Mouse (Mus musculus) embryo, embryonic 11 days (tissue): ENCODE results near the gene Cep57.
"Not testable (repeated sequence)": the region's sequence is repeated elsewhere in the genome, so short reads cannot be mapped to it uniquely, and the experiment has no call there.

ENCODE experiments used
- DNase-seq: peaks from one replicate; pipeline ENCODE4 v3.0.0-alpha.2; 2015

Gene Cep57

DNA sequence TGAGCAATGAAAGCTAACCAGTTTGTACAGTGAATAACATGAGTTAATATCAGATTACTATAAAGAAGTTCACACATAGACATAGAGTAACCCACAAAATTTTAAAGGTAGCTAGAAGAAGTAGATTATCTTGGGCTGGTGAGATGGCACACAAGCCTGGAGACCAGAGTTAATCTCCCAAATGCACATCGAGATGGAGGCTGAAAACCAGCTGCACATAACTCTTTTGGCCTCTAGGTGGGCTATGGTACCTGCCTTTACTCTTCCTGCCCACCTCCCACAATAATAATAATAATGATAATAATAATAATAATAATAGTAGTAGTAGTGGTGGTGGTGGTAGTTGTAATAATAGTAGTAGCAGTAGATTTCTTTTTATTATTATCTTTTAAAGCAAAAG is 32.6 kb downstream of the Cep57 start:
- no peak for DNase-seq

- DNase-seq, result not testable (repeated sequence)
Observed at GRCm38 (mm10) chr9:13790864-13791263, 36.0 kb downstream of the Cep57 start.

- DNase-seq, result no peak
Observed at GRCm38 (mm10) chr9:13781985-13782384, 44.9 kb downstream of the Cep57 start.

GRCm38 (mm10) chr9:13774732-13775131 is 52.2 kb downstream of the Cep57 start:
- DNase-seq, result no peak

DNA sequence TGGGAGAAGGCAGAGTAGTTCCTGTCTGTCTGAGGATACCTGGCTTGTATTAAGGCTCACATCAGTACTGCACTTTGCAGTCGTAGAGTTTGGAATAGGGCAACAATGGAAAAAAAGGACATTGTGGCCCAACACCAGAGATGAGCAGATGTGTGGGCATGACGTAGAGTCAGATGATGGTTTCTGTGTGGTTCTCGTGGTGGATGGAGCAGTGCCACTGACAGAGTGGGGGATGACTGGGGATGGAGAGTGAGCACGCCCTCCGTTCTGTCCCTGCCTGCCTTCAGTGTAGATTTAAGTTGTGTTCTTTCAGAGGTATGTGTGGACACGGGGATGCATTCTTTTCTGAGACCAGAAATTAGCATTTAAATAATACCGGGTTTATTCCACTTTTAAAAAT is 60.3 kb downstream of the Cep57 start:
- no peak for DNase-seq

DNA sequence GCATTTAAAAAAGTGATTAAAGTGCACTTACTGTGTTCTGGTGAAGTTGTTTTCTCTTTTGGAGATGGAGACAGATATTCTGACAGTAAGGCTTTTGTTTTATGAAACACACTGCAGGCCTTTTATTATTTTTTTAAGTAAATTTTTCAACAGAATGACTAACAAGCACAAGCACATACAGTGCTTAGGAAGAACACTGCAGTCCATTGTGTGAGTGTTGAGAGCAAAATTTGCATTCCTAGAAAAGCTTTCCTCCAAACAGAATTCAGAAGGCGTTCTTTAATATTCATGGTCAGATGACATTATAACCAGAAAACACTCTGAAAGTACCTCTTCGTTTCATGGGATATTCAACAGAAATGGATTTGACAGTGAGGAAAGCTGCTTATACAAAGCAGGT is 61.3 kb downstream of the Cep57 start:
- DNase-seq, result no peak

GRCm38 (mm10) chr9:13760430-13760829 is 66.5 kb downstream of the Cep57 start:
- no peak for DNase-seq
